Mouse (Mus musculus) lung, postnatal 0 days (tissue): ENCODE results near the gene Cd9.

ENCODE experiments used
- CTCF ChIP-seq: IDR thresholded peaks from 2 replicates; pipeline ENCODE4 v1.5.1; 2016; ENCODE audit warnings: antibody characterized with exemption, mild to moderate bottlenecking
- EP300 ChIP-seq: IDR thresholded peaks from 2 replicates; pipeline ENCODE4 v1.6.1; 2016; ENCODE audit warnings: antibody characterized with exemption, mild to moderate bottlenecking, control low read depth

DNA sequence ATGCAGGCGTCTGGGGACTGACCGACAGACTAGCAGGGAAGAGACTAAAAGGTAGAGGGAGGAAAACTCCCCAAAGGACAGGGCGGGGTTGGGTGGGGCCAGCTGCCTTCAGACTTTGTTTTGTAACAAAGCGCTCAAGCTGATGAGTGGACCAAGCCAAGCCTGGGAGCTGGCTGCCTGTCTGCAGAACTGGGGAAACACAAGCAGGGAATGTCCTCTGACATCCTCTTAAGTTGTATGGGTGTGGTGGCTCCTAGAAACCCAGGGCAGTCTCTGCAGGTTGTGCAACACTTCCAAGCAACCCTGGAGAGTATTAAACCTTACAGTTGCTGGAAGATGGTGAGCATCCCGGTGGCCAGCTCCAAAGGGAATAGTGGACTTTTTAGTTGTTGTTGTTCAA is 1.4 kb downstream of the Cd9 start:
- TF ChIP-seq CTCF: no peak
- TF ChIP-seq EP300: peak; percentile 40; the same call in 1 of the 2 replicates
